Mouse (Mus musculus) gastrocnemius, adult 18-20 months (tissue): ENCODE measurements around the gene Rps28. TPM values are rescaled to one million over a fixed set of nuclear protein-coding genes. Genes with fewer than 3 reads are reported as not detected.
"Not testable (repeated sequence)": the region's sequence is repeated elsewhere in the genome, so short reads cannot be mapped to it uniquely, and the experiment has no call there.

Source experiments
- DNase-seq: peaks from one replicate; pipeline ENCODE4 v3.0.0; 2021; ENCODE audit warnings: low spot score
- long read RNA-seq, 2 experiments: library from polyadenylated mRNA; stranded (forward); transcript quantifications; one replicate each; pipeline ENCODE4 v2.0.0; 2021
- total RNA-seq, 2 experiments: library from RNA; stranded (reverse); gene quantifications; 2 replicates each; pipeline ENCODE4 v1.2.3; 2021

The Rps28 gene
- total RNA-seq = 100 to 1,000 TPM; 586 to 627 TPM
- long read RNA-seq, experiment 1, transcript Rps28-201 (4 exons, 392 nt) = minor isoform, 41 of 206 reads
- long read RNA-seq, experiment 1, transcript Rps28-205 (4 exons, 382 nt) = major isoform, 164 of 206 reads
- long read RNA-seq, experiment 1, partial matches to known transcripts = 0 of 206 reads
- long read RNA-seq, experiment 1, other reads (novel, unspliced or antisense) = 1 of 206 reads
- long read RNA-seq, experiment 2, transcript Rps28-201 (4 exons, 392 nt) = minor isoform, 48 of 195 reads
- long read RNA-seq, experiment 2, transcript Rps28-205 (4 exons, 382 nt) = major isoform, 141 of 195 reads
- long read RNA-seq, experiment 2, partial matches to known transcripts = 2 of 195 reads
- long read RNA-seq, experiment 2, other reads (novel, unspliced or antisense) = 2 of 195 reads

DNA sequence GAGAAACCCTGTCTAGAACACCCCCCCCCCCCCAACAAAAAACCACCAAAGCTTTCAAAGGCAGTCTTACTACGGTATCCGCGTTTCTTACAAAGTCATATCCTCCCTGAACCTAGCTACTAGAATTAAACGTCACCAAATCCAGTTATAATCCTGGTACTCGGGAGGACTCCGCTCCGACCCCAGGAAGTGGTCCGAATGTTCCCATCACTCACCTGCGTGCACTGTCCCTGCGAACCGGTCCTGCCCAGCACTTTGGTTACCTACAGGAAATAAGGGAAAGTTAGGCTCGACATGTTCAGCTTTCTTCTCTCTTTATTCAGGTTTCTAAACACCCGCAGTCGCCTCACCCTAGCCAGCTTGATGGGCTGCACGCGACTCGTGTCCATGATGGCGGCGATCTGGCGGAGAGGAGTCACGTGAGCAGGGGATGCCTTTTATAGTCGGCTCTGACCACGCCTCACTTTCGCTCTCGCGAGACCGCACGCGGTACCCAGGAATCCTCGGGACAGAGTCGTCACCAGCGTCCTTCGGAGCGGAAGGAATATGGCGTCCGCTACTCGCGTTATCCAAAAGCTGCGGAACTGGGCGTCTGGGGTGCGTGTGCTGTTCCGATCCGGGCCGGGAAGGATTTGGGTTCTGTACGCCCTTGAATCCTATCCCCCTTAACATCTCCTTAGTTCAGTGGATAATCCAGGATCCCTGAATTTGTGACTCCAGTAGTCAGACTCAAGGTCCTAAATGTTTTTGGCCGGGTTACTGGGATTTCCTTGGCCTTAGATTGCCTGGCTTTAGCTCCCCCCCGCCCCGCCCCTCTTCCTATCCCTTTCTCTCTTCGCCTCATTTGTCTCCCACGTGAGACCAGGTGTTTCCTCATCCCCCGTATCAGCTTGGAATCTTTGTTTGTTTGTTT is at the start of gene Rps28, which contains the start of gene Ndufa7:
Rps28 (minus strand) TSS at position 479 of the 913 bp plus-strand sequence.
Ndufa7 (plus strand) TSS at position 489 of the 913 bp plus-strand sequence.
- peak; percentile 99 for DNase-seq

DNA sequence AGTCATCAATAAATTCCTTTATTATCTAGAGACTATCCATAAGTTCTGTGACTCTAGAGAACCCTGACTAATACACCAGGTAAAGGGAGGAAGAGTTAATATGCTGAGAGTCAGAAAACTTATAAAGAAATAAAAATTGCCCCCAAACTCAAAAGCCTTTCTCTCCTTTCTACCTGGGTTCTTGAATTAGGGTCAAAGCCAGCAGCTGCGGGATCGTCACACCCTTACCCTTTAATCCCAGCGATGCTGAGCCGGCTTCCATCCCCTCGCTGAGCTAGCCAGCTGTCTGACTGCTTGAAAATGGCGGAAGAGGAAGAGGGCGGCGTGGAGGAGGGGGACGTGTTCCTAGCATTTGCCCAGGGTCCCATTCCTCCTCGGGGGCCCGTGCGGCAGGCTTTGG is 49.2 kb upstream of the Rps28 start, which contains the start of gene Gm7029:
Gm7029 (plus strand) TSS at position 301 of the 400 bp plus-strand sequence.
- DNase-seq = not testable (repeated sequence)

GRCm38 (mm10) chr17:33865330-33866030 is 41.1 kb upstream of the Rps28 start:
- peak; percentile 42 for DNase-seq

- no peak for DNase-seq
Measured at GRCm38 (mm10) chr17:33857816-33858215, 33.5 kb upstream of the Rps28 start.

GRCm38 (mm10) chr17:33851331-33851730 is 27.0 kb upstream of the Rps28 start:
- no peak for DNase-seq

- DNase-seq = no peak
Measured at GRCm38 (mm10) chr17:33848139-33848538, 23.8 kb upstream of the Rps28 start.

DNA sequence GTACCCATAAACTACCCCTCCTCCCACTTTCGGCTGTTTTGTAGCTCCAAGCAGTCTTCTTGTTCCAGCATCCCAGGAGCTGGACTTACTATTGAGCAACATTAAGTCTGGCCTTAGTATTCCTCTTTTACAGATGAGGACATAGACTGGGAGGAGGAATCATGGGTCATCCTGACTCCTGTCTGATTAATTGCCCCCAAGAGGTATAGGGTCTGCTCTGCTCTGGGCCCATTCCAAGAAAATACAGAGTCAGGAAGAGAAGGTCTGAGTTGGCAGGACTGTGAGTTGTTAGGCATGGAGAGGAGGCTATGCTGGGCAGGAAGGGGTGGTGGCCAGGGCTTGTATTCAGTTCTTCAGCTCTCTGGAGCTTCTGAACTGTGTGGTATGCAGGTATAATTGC is 19.8 kb upstream of the Rps28 start:
- DNase-seq = no peak

DNA sequence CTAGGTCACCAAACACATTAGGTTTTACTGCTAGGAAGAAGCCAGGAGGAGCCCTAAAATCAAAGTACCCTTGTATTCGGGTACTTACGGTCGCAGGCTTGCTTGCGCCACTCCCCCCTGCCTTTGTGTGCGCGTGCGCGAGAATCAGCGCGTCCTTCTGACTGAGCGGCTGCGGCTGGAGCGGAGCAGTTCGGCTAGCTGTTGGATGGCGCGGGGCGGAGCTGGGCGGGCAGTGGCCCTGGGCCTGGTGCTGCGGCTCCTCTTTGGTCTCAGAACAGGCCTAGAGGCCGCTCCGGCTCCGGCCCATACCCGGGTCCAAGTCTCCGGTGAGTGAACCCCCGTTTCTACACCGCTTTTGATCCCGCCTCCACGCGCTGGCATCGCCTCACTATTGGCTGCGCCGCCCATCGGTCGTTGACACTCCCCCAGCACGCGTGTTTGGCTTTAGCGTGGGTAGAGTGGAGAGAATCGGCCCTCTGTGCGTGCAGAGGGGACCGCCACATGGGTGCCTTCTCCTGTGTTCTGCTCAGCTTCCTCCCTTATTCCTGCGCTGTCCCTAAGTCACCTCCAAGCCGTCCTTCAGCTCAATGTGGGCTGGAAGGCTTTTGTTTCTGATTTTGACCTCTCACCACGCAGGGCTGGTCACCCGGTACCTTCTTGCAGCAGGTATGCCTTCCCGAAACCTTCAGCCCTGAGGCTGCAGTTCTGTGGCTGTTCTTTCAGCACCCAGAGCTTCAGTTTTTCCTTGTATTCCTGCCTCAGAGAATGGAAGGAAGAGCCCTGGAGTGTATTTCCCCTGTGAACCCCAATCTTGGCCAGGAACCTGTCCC is 18.8 kb upstream of the Rps28 start, which contains the start of gene Cd320:
Cd320 (plus strand) TSS at position 126 of the 830 bp plus-strand sequence.
- DNase-seq = peak; percentile 92

DNA sequence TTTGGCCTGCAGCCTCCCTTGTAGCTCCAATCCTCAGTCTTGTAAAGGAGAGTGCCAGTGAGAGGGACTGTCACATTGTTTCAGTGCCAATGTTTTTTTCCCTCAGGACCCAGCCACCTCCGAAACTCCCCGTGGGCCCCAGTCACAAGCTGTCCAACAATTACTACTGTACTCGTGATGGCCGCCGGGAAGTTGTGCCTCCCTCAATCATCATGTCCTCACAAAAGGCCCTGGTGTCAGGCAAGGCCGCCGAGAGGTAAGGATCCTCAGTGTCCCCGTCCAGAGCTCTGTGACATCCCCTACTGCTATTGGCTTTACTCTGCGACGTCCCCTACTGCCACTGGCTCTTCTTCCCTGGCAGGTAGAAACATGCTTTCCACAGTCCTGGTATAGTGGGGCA is 5.2 kb upstream of the Rps28 start:
- no peak for DNase-seq

- DNase-seq = peak; percentile 46
Measured at GRCm38 (mm10) chr17:33828892-33829291, 4.5 kb upstream of the Rps28 start.

DNA sequence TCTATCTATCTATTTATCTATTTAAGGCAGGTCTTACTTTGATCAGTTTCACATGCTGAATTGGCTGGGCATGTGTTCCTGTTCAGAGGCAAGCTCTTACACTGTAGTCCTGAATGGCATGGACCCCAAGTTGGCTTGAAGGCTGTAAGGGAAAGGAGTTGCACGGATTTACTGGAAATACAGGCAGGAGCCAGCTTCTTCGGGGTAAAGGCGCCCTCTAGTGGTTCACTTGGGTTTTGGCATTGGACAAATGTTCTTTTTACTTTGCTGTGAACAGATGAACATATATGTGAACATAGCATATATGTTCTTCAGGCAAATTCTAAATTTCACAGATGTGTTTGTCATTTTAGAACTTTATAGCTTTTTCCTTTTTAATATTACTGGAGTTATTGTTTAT is 2.5 kb upstream of the Rps28 start:
- peak; percentile 81 for DNase-seq

DNA sequence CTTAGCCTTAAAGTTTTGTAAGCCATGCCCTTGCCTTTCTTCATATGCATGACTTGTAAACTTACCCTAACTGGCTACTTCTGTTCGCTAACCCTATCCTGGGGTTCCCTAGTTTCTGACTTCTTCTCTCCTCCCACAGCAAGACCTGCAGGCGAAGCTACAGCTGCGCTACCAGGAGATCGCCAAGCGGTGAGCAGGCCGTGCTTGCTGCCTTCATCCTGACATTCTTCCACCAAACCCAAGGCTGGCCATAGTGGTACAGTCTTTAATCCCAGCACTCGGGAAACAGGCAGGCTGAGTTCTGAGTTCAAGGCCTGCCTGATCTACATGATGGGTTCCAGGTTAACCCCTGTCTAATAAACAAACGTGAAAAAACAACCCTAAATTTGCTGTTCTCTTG is 1.1 kb upstream of the Rps28 start:
- DNase-seq = no peak

DNA sequence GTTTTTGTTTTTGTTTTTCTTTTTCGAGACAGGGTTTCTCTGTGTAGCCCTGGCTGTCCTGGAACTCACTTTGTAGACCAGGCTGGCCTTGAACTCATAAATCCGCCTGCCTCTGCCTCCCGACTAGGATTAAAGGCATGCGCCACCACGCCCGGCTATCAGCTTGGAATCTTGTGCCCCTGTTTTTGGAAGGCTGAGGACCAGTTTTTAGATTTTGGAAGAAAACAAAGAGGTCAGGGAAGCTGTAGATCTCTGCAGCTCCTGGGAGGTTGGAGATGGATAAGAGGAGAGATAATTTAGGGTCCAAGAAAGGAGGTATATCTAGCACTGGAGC is 602 bp upstream of the Rps28 start:
- not testable (repeated sequence) for DNase-seq

GRCm38 (mm10) chr17:33823171-33823570 is 1.2 kb downstream of the Rps28 start:
- DNase-seq = not testable (repeated sequence)

GRCm38 (mm10) chr17:33822436-33822959 is 1.9 kb downstream of the Rps28 start:
- DNase-seq = no peak

- DNase-seq = no peak
Measured at GRCm38 (mm10) chr17:33817969-33818643, 6.3 kb downstream of the Rps28 start.

GRCm38 (mm10) chr17:33817184-33817968 is 7.0 kb downstream of the Rps28 start:
- peak; percentile 80 for DNase-seq

GRCm38 (mm10) chr17:33816612-33817011 is 7.8 kb downstream of the Rps28 start:
- DNase-seq = no peak

GRCm38 (mm10) chr17:33815399-33815798 is 9.0 kb downstream of the Rps28 start:
- no peak for DNase-seq
